Mouse (Mus musculus) bone marrow, adult 2 months (tissue): ENCODE data around the gene Lexm.

Experiments used
- CTCF ChIP-seq: fragments of 200-500 bp; IDR thresholded peaks from 2 replicates; pipeline ENCODE4 v1.5.1; 2011; ENCODE audit warnings: low read length, control low read depth; ENCODE audit not compliant: control insufficient read depth, insufficient read depth
- POLR2A ChIP-seq: fragments of 200-500 bp; IDR thresholded peaks from 2 replicates; pipeline ENCODE4 v1.6.1; 2011; ENCODE audit warnings: low read depth, mild to moderate bottlenecking, control low read depth, low read length, borderline replicate concordance; ENCODE audit not compliant: control insufficient read depth

DNA sequence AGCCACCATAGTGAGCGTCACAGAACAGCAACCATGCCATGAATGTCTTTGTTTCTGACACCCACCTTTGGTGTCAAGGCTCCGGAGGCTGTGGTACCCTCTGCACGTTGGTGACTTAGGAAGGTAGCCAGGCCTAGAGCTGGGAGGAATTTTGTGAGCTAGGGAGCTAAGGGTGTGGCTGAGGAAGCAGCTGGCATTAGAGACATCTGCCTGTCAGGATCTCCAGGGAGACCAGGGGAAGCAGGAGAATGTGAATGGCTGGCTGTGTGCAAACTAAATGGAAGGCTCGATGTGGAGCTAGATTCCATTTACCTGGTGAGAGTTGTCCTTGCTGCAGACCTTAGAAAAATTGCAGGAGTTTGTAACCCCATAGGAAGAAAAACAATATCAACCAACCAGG, 32.4 kb downstream of the Lexm start:
- TF ChIP-seq CTCF (no peak), POLR2A (no peak)
